Mouse (Mus musculus) kidney, adult 11 months (tissue): Measurements from ENCODE around the gene Fgf7.

Source experiments
- DNase-seq: peaks from one replicate; pipeline ENCODE4 v3.0.0; 2022

Gene Fgf7

DNA sequence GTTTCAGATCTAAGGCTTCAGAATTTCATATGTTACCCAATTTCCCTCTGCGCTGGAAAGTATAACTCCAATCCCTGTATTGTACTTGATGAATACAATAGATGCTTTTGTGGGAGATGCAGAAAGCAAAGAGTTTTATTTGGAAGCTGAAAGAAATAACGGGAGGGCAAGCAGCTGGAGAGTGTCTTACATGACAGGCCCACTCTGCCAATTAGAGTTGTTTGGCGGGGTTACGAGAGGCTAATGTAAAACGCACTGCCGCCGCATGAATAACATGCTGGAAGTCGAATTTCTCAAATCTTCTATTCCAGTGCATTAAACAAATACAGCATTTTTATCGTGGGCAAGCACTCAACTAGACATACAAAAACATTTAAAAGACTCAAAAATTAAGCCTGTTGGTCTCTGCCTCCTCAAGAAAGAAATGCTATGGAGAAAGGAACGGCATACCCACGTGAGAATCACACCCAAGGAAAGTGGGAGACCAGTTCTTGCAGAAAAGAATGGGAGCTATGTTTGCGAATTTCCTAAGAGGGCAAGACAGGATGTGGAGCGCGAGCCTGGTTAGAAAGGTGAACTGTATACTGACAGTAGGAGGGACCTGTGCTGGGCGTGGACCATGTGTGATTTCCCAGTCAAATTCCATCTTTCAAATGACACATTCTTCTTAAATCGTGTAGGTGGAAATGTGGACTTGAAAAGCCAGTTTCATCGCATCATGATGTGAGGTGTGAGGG, 26.7 kb downstream of the Fgf7 start:
- DNase-seq: no peak

DNA sequence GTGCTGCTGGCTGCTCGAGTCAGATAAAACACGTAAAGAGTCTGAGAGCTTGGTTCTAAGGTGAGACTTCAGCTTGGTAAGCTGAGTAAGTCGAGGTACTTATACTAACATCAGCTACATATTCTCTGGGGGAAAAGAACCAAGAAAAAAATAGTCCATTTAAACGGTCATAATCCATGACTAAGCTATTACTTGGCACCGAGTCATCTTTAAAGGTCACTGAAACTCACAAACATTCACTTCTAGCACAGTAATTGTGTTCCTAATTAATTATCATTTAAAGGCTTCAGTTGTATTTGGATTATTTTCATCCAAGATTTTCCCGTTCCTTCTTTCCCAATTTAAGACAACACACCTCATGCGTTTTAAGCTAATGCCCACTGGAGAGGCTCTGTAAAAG, 28.4 kb downstream of the Fgf7 start:
- no peak for DNase-seq

DNA sequence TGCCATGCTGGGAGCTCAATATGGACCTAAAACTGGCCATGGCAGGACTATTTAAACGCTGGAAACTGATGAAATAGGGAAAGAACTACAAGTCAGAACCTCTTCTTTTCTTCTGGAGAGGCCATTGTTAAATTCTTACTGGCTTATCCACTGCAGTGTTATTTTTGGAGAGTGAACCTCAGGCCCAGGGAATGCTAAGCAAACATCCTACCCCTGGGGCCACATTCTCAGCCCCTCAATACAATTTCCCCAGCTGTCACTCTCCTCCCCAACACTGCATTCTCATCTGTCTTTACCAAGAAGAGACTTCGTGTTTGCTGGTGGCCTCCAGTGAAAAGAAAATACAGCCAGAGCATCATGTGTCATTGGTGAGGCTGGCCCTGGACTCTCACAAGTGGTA, 30.4 kb downstream of the Fgf7 start:
- DNase-seq: no peak

DNA sequence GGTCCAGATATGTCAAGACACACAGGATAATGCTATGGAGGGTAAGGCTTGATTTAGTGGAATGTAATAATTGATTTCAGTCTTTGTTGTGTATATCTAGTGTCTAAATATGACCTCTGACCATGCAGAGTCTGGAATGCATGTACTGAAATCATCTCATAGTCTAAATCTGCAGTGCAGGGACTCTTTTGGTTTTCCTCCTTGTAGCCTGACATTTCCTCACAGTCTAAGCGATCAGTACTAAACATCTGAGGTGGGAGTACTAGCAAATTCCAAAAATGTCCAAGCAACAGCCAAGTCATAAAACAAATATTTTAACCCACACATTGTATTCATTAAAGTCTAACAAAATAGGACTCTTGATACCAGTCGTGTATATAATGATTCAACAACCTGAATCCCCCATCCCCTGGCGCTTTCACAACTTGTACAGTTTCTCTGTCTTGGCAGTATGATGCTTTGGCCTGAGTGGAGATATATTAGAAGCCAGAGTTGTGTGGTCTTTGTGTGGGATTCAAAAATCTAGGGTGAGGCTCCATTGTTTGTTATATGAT, 30.9 kb downstream of the Fgf7 start:
- no peak for DNase-seq

DNA sequence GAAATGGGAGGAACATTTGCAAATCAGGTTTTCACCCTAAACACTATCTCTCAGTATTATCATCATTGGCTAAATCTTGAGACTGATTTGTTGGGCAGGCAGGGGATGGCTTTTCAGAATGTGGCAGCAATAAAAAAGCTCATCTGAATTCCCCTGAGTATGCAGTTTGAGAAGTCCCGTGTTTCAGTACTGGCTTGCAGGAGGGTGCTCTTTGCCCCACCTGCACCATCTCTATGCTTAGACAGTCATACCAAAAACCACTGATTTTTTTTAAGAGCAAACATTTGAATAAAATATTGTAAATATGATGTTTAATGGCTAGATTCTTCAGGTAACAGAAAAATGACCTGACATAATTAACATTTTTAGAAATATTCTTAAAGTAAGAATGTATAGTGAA, 35.3 kb downstream of the Fgf7 start:
- DNase-seq: no peak

DNA sequence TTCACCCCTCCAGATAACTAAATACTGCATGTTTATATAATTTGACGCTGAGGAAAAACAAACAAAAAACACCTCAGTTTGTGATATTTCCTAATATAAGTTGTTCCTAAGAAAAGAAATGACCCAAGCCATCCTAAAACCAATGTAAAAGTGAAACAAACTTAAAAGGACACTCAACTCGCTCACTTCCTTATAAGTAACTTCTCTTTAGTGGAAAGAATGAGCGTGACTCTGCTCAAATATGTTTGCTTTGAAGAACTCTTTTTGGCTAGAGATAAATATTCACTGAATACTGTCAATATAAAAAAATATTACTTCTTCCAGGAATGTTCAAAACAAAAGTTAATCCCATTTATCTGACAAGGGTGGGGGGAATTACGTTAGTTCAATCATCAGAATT, 39.3 kb downstream of the Fgf7 start:
- no peak for DNase-seq

DNA sequence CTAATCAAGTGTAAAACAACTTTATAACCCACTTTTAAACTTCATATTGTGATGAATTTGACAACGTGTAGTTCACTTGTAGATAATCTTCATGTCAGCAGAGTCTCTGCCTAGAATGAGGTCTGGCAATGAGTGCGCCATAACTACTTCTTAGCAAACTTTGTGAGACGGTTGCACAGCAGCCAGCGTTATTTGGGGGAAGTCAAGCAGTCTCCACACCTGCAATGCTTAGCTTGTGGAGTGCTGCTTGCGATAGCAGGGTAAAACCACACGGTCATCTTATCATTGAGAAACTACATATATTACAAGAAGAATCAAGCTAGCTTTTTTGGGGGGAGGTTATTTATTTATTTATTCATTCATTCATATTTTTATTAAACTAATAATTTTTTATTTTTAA, 42.0 kb downstream of the Fgf7 start:
- DNase-seq: no peak

DNA sequence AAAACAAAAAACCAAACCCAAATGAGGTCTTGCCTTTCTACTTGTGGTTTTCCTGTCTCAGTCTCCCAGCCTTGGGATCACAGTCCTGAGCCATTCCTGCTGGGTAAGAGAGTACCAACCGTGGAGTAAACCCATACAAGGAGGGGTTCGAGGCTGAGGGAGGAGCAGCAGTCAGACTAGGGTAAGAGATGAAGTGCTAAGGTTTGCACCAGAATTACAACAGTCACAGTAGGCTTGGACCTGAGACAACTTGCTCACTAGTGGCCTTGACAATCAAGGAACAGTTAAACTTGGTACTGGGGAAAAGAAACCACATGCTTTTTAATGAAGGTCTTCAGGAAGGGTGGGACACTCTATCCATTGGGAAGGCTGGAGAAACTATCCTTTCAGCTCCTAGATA, 44.6 kb downstream of the Fgf7 start:
- DNase-seq: no peak

DNA sequence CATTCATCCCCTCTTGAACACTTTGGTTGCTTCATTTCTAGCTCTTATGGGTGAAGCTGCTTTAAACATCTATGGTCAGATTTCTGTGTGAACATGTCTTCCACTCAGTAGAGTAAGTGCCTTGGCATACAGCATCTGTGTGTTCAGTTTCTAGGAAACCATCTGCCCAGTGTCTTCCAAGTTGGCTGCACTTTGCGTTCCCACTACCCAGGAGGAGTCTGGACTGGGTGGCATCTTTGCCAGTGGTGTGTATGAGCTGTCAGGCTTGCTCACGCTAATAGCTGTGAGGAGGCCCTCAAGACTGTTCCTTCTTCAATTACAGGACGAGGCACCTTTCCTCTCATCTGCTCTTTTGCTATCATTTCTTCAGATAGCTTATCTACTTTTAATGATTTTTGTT, 49.9 kb downstream of the Fgf7 start:
- no peak for DNase-seq

DNA sequence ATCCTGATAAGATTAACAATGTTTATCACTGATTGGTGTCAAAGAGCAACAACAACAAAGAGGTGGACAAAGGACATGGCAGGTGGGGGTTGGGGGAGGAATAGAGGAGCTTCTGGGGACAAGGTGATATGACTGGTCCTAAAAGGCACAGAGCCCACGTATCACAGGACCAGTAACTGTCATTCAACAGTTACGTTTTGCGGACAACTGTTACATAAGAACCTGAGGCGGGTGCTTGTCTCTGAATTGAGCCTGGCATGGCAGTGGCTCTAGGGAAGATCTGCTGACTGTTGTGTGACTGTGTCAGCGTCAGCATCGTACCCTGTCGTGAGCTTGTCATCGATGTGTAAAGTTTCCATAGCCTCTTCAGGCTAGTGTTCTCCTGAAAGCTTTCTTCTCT, 51.7 kb downstream of the Fgf7 start:
- DNase-seq: no peak

DNA sequence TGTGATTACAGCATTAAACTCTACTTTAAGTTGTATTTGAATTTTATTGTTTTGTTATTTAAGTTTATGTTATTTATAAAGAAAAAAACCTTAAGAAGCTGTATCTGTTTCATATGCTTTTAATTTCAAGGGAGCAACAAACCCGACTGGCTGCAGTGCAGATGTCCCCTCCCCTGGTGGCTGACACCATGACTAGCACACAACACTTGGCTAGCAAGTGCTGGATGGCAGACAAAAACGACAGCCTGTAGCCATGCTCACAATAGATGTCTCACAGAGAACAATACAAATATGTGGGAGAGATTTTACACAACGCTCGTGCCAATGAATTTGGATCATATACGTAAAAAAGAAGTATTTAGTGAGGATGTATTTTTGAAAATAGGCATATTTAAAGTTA, 56.0 kb downstream of the Fgf7 start:
- no peak for DNase-seq

DNA sequence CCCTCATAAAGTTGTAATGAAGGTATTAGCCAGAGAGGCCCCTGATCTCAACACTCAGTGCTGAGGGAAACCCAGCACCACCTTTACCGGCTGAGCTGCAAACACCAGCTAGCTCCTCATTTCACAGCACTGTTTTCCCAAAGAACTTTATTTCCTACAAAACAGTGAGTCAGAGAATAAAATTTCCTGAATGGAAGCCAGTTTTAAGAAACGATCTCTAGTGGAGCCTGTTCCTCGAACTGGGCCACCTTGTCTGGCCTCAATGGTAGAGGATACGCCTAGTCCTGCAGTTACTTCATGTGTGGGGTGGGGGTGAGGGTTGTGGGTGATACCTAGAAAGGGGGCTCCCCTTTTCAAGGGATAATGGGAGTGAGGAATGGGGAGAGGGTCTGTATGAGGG, 60.2 kb downstream of the Fgf7 start:
- DNase-seq: no peak
